Mouse (Mus musculus): ENCODE results near the gene Olfr1084.
"Not testable (repeated sequence)": the region's sequence is repeated elsewhere in the genome, so short reads cannot be mapped to it uniquely, and the experiment has no call there.

Gene Olfr1084

DNA sequence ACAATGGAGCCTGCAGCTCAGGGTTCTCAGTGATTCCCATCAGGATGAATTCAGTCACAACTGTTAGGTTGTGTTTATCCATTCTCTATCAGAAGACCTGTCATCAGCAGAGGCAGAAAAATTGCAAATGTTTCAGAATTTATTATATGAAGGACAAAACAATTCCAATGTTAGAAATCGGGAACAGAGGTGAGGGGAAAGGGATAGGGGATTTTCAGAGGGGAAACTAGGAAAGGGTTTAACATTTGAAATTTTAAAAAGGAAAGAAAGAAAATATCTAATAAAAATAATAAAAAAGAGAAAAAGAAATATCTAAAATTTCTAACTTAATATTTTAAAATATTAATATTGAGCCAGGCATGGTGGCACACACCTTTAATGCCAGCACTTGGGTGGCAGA is at the start of gene Olfr1084:
Olfr1084 (minus strand) TSS at position 101 of the 400 bp plus-strand sequence.
- DNase-seq = not testable (repeated sequence)

DNA sequence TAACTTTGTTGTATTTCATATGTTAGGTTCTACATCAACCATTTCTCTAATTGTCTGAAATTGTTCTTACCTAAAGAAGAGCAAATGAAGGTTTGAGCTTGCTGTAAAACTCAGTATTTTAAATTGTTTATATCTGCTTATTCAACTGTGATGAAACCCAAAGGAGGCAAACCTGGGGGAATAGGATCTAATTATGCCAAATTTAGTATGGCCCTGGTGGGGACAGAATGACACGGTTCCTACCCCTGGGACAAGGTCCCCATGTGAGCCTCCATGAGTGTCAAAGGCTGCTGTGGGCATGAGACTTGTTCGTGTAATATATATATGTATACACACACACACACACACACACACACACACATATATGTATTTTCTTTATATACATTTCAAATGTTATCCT is 40.5 kb upstream of the Olfr1084 start, which contains the start of gene Olfr1086:
Olfr1086 (minus strand) TSS at position 101 of the 400 bp plus-strand sequence.
- no peak for DNase-seq

GRCm38 (mm10) chr2:86661919-86662318 is 22.4 kb upstream of the Olfr1084 start, which contains the start of gene Olfr1085:
TSS of gene Olfr1085 (minus strand) at chr2:86662019.
- no peak for DNase-seq

DNA sequence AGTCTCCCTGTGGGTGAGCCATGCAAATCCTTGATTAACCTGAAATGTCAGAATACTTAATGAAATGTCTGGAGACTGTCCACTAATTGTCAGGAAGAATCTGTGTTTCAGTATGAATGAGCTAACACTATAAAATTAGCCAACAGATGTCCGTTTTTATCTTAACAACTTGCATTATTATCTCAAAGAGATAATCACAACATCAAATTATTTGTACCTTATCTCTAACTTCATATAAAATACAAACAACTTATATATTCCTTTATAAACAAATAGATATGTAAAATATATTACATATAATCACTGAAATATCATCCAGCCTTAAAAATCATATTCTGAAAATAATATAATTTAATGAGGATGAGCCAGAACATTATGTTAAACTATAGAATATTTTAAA is 40.7 kb downstream of the Olfr1084 start, which contains the start of gene Olfr1082:
Olfr1082 (minus strand) TSS at position 101 of the 400 bp plus-strand sequence.
- not testable (repeated sequence) for DNase-seq

Measured in kidney, adult 11 months (tissue).